Mouse (Mus musculus) C2C12 (cell line): ENCODE data around the gene Atxn10. TPM values are rescaled to one million over a fixed set of nuclear protein-coding genes. Genes with fewer than 3 reads are reported as not detected.

ENCODE experiments used
- H3K27me3 ChIP-seq: one replicate; pipeline ENCODE4 v1.6.1; 2011; ENCODE audit not compliant: control insufficient read depth, insufficient read depth, insufficient read length
- H3K36me3 ChIP-seq: one replicate; pipeline ENCODE4 v1.6.1; 2011; ENCODE audit not compliant: control insufficient read depth, insufficient read depth
- H3K4me3 ChIP-seq: one replicate; pipeline ENCODE4 v1.5.1; 2011; ENCODE audit warnings: mild to moderate bottlenecking, control low read depth; ENCODE audit not compliant: poor library complexity, insufficient read depth, severe bottlenecking
- H3K79me2 ChIP-seq: one replicate; pipeline ENCODE4 v1.6.1; 2011; ENCODE audit not compliant: control insufficient read depth, insufficient read depth
- H3K79me3 ChIP-seq: one replicate; pipeline ENCODE4 v1.6.1; 2011; ENCODE audit warnings: low read depth, control low read depth
- H3ac ChIP-seq: one replicate; pipeline ENCODE3; 2011; ENCODE audit warnings: low read depth; ENCODE audit not compliant: control insufficient read depth, insufficient read length
- CEBPB ChIP-seq: IDR thresholded peaks from one replicate; pipeline ENCODE4 v1.6.1; 2011; ENCODE audit warnings: low read depth, mild to moderate bottlenecking, control low read depth, moderate library complexity
- CTCF ChIP-seq: IDR thresholded peaks from one replicate; pipeline ENCODE4 v1.5.1; 2011; ENCODE audit not compliant: control insufficient read depth, insufficient read depth, insufficient read length
- FOSL1 ChIP-seq: IDR thresholded peaks from one replicate; pipeline ENCODE4 v1.8.0; 2011; ENCODE audit warnings: mild to moderate bottlenecking, low read length; ENCODE audit not compliant: poor library complexity, insufficient read depth, severe bottlenecking
- MAX ChIP-seq: IDR thresholded peaks from one replicate; pipeline ENCODE4 v1.6.1; 2011; ENCODE audit warnings: mild to moderate bottlenecking, control low read depth
- MYOD1 ChIP-seq: IDR thresholded peaks from one replicate; pipeline ENCODE4 v1.6.1; 2011; ENCODE audit warnings: low read depth; ENCODE audit not compliant: control insufficient read depth, insufficient read length
- MYOG ChIP-seq: IDR thresholded peaks from one replicate; pipeline ENCODE4 v1.6.1; 2011; ENCODE audit not compliant: control insufficient read depth, insufficient read length; ENCODE audit errors: extremely low read depth
- USF1 ChIP-seq: IDR thresholded peaks from one replicate; pipeline ENCODE4 v1.6.1; 2011; ENCODE audit warnings: low read depth, mild to moderate bottlenecking, control low read depth, moderate library complexity
- polyA plus RNA-seq: library from polyadenylated mRNA; unstranded; fragments of >200 nt; fragmentation: generic; extraction: Trizol; gene quantifications from one replicate; pipeline ENCODE4 v1.2.1, GENCODE M21; 2012; ENCODE audit warnings: missing spikeins

The Atxn10 gene
- polyA plus RNA-seq, 1 experiment: 149 TPM

DNA sequence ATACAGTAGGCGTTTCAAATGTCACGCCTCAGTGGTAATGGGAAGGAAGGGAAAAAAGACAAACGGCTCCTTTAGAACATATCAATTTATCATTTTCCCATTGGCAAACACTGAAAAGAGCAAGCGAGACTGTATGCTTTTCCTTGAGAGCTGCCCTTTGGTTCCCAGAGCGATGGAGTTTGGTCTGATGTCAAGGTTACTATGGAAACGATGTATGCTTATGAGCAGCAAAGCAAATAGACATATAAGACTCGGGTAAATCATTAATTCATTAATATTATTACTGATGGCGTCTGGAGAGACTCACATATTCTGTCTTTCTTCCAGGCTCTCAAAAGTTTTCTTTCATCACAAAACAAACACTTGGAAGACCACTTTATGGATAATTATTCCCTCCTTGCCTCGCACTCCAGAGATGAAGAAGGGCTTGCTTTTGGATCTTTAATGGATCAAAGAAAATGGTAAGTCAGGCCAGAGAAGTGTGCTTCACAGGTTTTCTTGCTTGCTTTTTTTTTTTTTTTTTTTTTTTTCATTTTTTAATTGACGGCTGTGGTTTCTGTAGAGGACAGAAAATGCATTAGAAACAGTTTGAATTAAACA, 24.9 kb upstream of the Atxn10 start:
- Histone ChIP-seq H3K79me2 (no peaks in the 10 kb centered on the region), H3K4me3 (no peak overlapping the region), H3K36me3 (no peaks in the 10 kb centered on the region), H3K79me3 (no peaks in the 10 kb centered on the region), H3K27me3 (peaks cover 37% of the 10 kb centered on the region), H3ac (no peak overlapping the region)
- TF ChIP-seq CEBPB (no peak), MYOG (no peak), USF1 (no peak), MAX (no peak), CTCF (no peak), MYOD1 (no peak), FOSL1 (no peak)

DNA sequence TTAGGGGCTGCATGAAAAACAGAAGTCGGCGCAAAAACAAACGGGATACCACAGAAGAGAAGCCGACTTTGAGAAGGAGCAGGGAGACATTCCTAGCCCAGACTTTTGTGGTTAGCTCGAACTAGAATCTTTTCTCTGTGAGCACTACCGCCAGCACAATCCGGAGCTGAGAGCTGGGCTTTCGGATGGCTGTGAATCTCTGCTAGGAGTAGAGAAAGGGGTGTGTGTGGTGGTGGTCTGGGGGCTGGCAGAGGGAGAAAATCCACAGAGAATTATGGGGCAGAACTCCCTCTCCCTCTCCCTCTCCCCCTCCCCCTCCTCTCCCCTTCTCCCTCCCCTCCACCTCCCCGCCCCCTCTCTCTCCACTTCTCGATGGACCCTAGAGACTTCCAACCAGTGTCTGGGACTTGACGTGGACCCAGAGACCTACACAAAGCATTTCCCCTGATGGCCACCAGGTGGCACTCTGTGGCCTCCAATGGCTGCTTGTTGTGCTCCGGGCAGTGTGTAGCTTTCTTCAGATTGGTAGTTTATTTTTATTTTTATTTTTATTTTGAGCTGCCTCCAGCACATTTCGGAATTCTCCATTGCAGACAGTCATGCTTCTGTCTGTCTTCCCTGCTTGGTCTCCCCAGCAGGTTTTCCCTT, 20.5 kb upstream of the Atxn10 start:
- Histone ChIP-seq H3K36me3 (no peaks in the 10 kb centered on the region), H3ac (no peak overlapping the region), H3K79me3 (no peaks in the 10 kb centered on the region), H3K4me3 (no peak overlapping the region), H3K27me3 (peaks cover 33% of the 10 kb centered on the region), H3K79me2 (no peaks in the 10 kb centered on the region)
- peak; percentile 94 for TF ChIP-seq CTCF
- no peak for TF ChIP-seq MYOD1

DNA sequence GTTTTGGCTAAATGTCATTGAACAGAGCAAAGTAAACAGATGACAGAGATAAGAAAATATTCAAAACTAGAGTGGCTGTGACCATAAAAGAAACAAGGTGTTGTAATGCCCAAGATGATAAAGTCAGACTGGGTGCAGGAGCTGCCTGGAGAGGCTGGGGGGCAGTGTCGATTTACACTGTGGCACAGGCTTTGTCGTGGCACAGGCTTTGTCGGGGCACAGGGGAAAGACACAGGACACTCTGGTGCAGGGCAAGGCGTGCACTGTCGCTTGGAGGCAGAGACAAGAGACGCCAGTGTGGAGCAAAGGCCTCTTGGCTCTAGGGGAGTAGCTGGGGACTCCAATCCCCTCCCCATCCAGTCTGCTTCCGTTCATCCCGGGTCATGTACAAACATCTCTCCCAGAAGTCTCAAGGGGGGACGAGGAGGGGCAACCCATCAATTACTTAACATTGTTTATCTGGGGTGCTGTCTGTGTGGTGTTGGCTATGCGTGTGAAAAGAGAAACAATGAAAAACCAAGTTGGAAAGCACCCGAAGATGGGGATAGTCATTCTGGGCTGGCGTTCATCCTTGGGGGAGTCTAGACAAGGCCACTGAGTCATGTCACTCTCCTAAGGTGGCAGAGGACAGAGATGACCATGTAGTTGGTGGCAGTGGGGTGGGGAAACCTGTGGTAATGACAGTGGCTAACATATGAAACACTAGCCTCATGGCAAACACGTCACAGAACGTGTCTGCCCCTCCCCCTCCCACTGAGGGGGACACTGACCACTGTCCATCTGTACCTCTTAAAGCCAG, 19.5 kb upstream of the Atxn10 start:
- peaks cover 28% of the 10 kb centered on the region for H3K27me3 ChIP-seq
- TF ChIP-seq MAX: no peak
- no peak for TF ChIP-seq CTCF
- TF ChIP-seq CEBPB: no peak
- no peak for TF ChIP-seq FOSL1
- H3K36me3 ChIP-seq: no peaks in the 10 kb centered on the region
- no peak overlapping the region for H3ac ChIP-seq
- H3K79me2 ChIP-seq: no peaks in the 10 kb centered on the region
- no peak overlapping the region for H3K4me3 ChIP-seq
- no peaks in the 10 kb centered on the region for H3K79me3 ChIP-seq

DNA sequence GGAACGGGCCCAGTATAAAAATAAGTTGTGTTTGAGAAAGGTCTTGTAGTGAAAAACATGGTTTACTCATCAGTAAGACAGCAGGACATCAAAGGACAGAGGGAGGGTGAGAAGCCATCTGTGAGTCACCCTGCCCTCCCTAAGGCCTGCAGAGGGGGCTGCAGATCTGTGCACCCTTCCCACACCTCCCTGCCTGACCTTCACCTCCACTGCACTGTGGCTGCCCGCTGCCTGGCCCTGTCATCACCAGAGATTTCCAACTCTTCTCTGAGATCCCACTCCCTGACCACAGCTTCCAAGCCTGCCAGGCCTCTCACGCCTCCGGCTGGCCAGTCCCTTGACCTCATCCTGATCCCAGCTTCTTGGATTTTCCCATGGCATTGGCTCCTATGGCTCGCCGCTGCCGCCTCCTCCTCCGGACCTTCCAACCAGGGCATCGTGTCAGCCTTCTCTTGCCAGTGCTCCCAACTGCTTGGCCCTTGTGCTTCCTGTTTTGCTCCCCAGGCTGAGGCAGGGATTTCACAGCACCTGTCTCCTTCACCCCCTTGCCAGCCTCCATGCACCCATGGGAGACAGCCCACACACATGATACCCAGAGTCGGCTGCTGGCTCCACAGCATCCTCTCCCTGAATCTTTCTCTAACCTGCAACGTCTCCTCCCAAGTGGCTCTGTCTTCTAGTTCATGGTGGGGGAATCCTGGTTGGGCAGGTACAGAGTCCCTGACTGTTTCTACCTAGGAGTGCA, 15.9 kb upstream of the Atxn10 start:
- Histone ChIP-seq H3K79me3 (no peaks in the 10 kb centered on the region), H3K79me2 (no peaks in the 10 kb centered on the region), H3K27me3 (peaks cover under 1% of the 10 kb centered on the region), H3ac (no peak overlapping the region), H3K36me3 (no peaks in the 10 kb centered on the region), H3K4me3 (no peak overlapping the region)
- peak; percentile 64 for TF ChIP-seq CTCF
- TF ChIP-seq MYOD1: no peak

DNA sequence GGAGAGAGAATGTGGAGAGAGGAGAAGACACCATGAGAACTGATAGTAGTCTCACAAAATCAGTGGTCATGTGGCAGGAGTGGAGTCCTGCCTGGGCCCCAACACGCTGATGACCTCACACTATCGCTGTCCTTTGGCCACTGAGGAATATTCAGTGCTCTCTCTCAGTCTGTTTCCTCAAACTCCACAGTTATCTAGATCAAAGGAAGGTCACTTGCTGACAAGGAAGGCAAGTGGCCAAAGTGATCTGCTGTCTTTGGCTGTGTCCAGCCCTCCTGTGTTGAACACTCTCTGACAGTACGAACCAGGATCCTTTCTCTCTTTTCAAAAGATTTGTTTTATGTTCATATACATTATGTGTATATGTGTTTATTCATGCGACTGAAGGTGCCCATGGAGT, 12.8 kb upstream of the Atxn10 start:
- TF ChIP-seq FOSL1 (no peak), CEBPB (no peak), MYOG (no peak), USF1 (no peak), CTCF (no peak), MYOD1 (no peak), MAX (no peak)
- Histone ChIP-seq H3K4me3 (no peak overlapping the region), H3K79me3 (no peaks in the 10 kb centered on the region), H3K79me2 (no peaks in the 10 kb centered on the region), H3K36me3 (no peaks in the 10 kb centered on the region), H3K27me3 (no peaks in the 10 kb centered on the region), H3ac (no peak overlapping the region)

DNA sequence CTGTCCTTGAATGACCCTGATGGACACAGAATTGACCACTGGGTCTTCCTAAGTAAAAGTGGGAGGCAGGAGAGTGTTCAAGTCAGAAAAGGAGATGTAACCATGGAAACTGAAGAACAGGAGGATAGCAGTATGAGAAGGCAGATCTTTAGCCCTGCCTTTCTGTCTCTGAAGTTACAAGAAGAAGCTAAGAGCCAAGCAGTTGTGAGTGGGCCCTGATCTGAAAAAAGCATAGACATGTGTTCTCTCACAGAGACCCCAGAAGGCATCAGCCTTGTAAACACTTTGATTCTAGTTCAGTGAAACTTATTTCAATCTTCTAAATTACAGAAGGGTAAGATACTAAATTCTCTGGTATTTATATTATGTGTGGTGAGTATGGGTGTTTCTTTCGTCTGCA, 11.6 kb upstream of the Atxn10 start:
- Histone ChIP-seq H3K79me3 (no peaks in the 10 kb centered on the region), H3K36me3 (no peaks in the 10 kb centered on the region), H3K4me3 (no peak overlapping the region), H3K79me2 (no peaks in the 10 kb centered on the region), H3ac (no peak overlapping the region), H3K27me3 (no peaks in the 10 kb centered on the region)
- no peak for TF ChIP-seq USF1
- TF ChIP-seq MAX: no peak
- TF ChIP-seq FOSL1: no peak
- no peak for TF ChIP-seq MYOG
